Mouse (Mus musculus) induced T-regulatory cell, adult 2 months (primary cell): ENCODE results near the gene Gm11492.

Experiments used
- DNase-seq: peaks from one replicate; pipeline ENCODE4 v3.0.0-alpha.2; 2012; ENCODE audit warnings: low read depth

The Gm11492 gene

GRCm38 (mm10) chr11:87599395-87600089 is 33.1 kb downstream of the Gm11492 start:
- no peak for DNase-seq

GRCm38 (mm10) chr11:87600322-87600853 is 33.9 kb downstream of the Gm11492 start:
- no peak for DNase-seq

GRCm38 (mm10) chr11:87602234-87602633 is 35.8 kb downstream of the Gm11492 start:
- DNase-seq: no peak

- DNase-seq: no peak
These were observed 37.1 kb downstream of the Gm11492 start for GRCm38 (mm10) chr11:87603571-87603970.

- DNase-seq: no peak
These were observed 42.8 kb downstream of the Gm11492 start for GRCm38 (mm10) chr11:87609264-87609663.

- no peak for DNase-seq
These were observed 45.1 kb downstream of the Gm11492 start for GRCm38 (mm10) chr11:87611547-87611946.

GRCm38 (mm10) chr11:87613972-87614371 is 47.5 kb downstream of the Gm11492 start:
- DNase-seq: no peak

- DNase-seq: no peak
These were observed 49.1 kb downstream of the Gm11492 start for GRCm38 (mm10) chr11:87615551-87615950.

- DNase-seq: no peak
These were observed 49.5 kb downstream of the Gm11492 start for GRCm38 (mm10) chr11:87615952-87616351.

- DNase-seq: no peak
These were observed 50.5 kb downstream of the Gm11492 start, which contains the start of gene Hsf5 for GRCm38 (mm10) chr11:87616790-87617474. TSS of gene Hsf5 (plus strand) at chr11:87617164.

GRCm38 (mm10) chr11:87617606-87618005 is 51.2 kb downstream of the Gm11492 start:
- no peak for DNase-seq
